Mouse (Mus musculus): Measurements from ENCODE around the gene Hba-a2.

The Hba-a2 gene

GRCm38 (mm10) chr11:32324609-32325008, 28.3 kb downstream of the Hba-a2 start:
- DNase-seq: peak; percentile 89 to 91

GRCm38 (mm10) chr11:32331075-32331474, 34.8 kb downstream of the Hba-a2 start:
- no peak for DNase-seq

- DNase-seq: no peak
Observed at GRCm38 (mm10) chr11:32331861-32332260, 35.6 kb downstream of the Hba-a2 start.

GRCm38 (mm10) chr11:32333235-32333634, 36.9 kb downstream of the Hba-a2 start:
- peak in 1 of 2 experiments; percentile 18 for DNase-seq

GRCm38 (mm10) chr11:32336435-32336907, 40.2 kb downstream of the Hba-a2 start:
- no peak for DNase-seq

- DNase-seq: no peak
Observed at GRCm38 (mm10) chr11:32339131-32339531, 42.8 kb downstream of the Hba-a2 start.

- DNase-seq: peak in 1 of 2 experiments; percentile 33
Observed at GRCm38 (mm10) chr11:32340476-32341473, 44.5 kb downstream of the Hba-a2 start.

GRCm38 (mm10) chr11:32342770-32343191, 46.5 kb downstream of the Hba-a2 start:
- DNase-seq: peak; percentile 46 to 60

- DNase-seq: no peak
Observed at GRCm38 (mm10) chr11:32343350-32343749, 47.1 kb downstream of the Hba-a2 start.

GRCm38 (mm10) chr11:32345504-32346297, 49.4 kb downstream of the Hba-a2 start:
- no peak for DNase-seq
